Mouse (Mus musculus) right cerebral cortex, postnatal 4 days (tissue): ENCODE results near the gene Gpr155.

ENCODE experiments used
- DNase-seq: peaks from one replicate; pipeline ENCODE4 v3.0.0-alpha.2; 2022

Gpr155 gene

GRCm38 (mm10) chr2:73386356-73387046 is at the start of gene Gpr155:
Gene Gpr155, minus strand, starts transcription at chr2:73386572.
- peak; percentile 96 for DNase-seq

- DNase-seq, result no peak
Observed at GRCm38 (mm10) chr2:73435847-73436246, 49.5 kb upstream of the Gpr155 start.

- DNase-seq, result peak; percentile 23
Observed at GRCm38 (mm10) chr2:73431959-73432396, 45.6 kb upstream of the Gpr155 start.

GRCm38 (mm10) chr2:73428803-73429468 is 42.6 kb upstream of the Gpr155 start:
- no peak for DNase-seq

GRCm38 (mm10) chr2:73427293-73427692 is 40.9 kb upstream of the Gpr155 start:
- no peak for DNase-seq

- DNase-seq, result no peak
Observed at GRCm38 (mm10) chr2:73425822-73426221, 39.5 kb upstream of the Gpr155 start.

GRCm38 (mm10) chr2:73419730-73420129 is 33.4 kb upstream of the Gpr155 start:
- no peak for DNase-seq

GRCm38 (mm10) chr2:73419285-73419684 is 32.9 kb upstream of the Gpr155 start:
- no peak for DNase-seq

- no peak for DNase-seq
Observed at GRCm38 (mm10) chr2:73415892-73416291, 29.5 kb upstream of the Gpr155 start.

- no peak for DNase-seq
Observed at GRCm38 (mm10) chr2:73410076-73410475, 23.7 kb upstream of the Gpr155 start.

GRCm38 (mm10) chr2:73407662-73408061 is 21.3 kb upstream of the Gpr155 start:
- DNase-seq, result no peak

- DNase-seq, result no peak
Observed at GRCm38 (mm10) chr2:73406336-73406915, 20.1 kb upstream of the Gpr155 start.

- DNase-seq, result no peak
Observed at GRCm38 (mm10) chr2:73404980-73405379, 18.6 kb upstream of the Gpr155 start.

- DNase-seq, result no peak
Observed at GRCm38 (mm10) chr2:73404442-73404841, 18.1 kb upstream of the Gpr155 start.

GRCm38 (mm10) chr2:73403385-73404013 is 17.1 kb upstream of the Gpr155 start:
- DNase-seq, result no peak

- no peak for DNase-seq
Observed at GRCm38 (mm10) chr2:73401689-73402088, 15.3 kb upstream of the Gpr155 start.

GRCm38 (mm10) chr2:73397476-73397875 is 11.1 kb upstream of the Gpr155 start:
- DNase-seq, result no peak

- no peak for DNase-seq
Observed at GRCm38 (mm10) chr2:73396828-73397325, 10.5 kb upstream of the Gpr155 start.

- DNase-seq, result no peak
Observed at GRCm38 (mm10) chr2:73395516-73395915, 9.1 kb upstream of the Gpr155 start.

- DNase-seq, result no peak
Observed at GRCm38 (mm10) chr2:73394476-73394875, 8.1 kb upstream of the Gpr155 start.

GRCm38 (mm10) chr2:73392772-73393171 is 6.4 kb upstream of the Gpr155 start:
- DNase-seq, result no peak

- DNase-seq, result no peak
Observed at GRCm38 (mm10) chr2:73389951-73390350, 3.6 kb upstream of the Gpr155 start.

GRCm38 (mm10) chr2:73387806-73388205 is 1.4 kb upstream of the Gpr155 start:
- DNase-seq, result no peak
